Mouse (Mus musculus) lung, embryonic 15.5 days (tissue): Measurements from ENCODE around the gene Jup. TPM values are rescaled to one million over a fixed set of nuclear protein-coding genes. Genes with fewer than 3 reads are reported as not detected.

Experiments
- ATAC-seq: fragments of 200-750 bp; cut with Nextera tagmentation; 2 replicates; pipeline ENCODE4 v1.8.0; 2017; ENCODE audit warnings: moderate number of reproducible peaks, borderline replicate concordance; ENCODE audit not compliant: low FRiP score, low TSS enrichment; ENCODE audit errors: extremely low read depth
- H3K27ac ChIP-seq: fragments of 300-500 bp; sonication (generic); 2 replicates; pipeline ENCODE4 v1.5.1; 2015; ENCODE audit warnings: moderate library complexity, mild to moderate bottlenecking, inconsistent platforms
- H3K27me3 ChIP-seq: fragments of 300-500 bp; sonication (generic); 2 replicates; pipeline ENCODE4 v1.6.1; 2015; ENCODE audit warnings: inconsistent platforms
- H3K36me3 ChIP-seq: fragments of 300-500 bp; sonication (generic); 2 replicates; pipeline ENCODE4 v1.6.1; 2015; ENCODE audit warnings: inconsistent platforms
- H3K4me1 ChIP-seq: fragments of 300-500 bp; sonication (generic); 2 replicates; pipeline ENCODE4 v1.6.1; 2015; ENCODE audit warnings: inconsistent platforms
- H3K4me2 ChIP-seq: fragments of 300-500 bp; sonication (generic); 2 replicates; pipeline ENCODE4 v1.6.1; 2015; ENCODE audit warnings: inconsistent platforms, mild to moderate bottlenecking, moderate library complexity
- H3K4me3 ChIP-seq: fragments of 300-500 bp; sonication (generic); 2 replicates; pipeline ENCODE4 v1.5.1; 2015; ENCODE audit warnings: mild to moderate bottlenecking, inconsistent platforms
- H3K9ac ChIP-seq: fragments of 300-500 bp; sonication (generic); 2 replicates; pipeline ENCODE4 v1.6.1; 2015; ENCODE audit warnings: inconsistent platforms
- H3K9me3 ChIP-seq: fragments of 300-500 bp; sonication (generic); 2 replicates; pipeline ENCODE4 v1.6.1; 2016; ENCODE audit warnings: inconsistent platforms
- WGBS: fragments of 180-500 bp; shearing (Covaris S2); methylation state at CpG from one replicate; pipeline ENCODE4 v1.1.7; 2015; 5-methylcytosine and 5-hydroxymethylcytosine counted together
- polyA plus RNA-seq: library from polyadenylated mRNA; unstranded; fragments of >200 nt; fragmentation: Nextera tagmentation; extraction: Ambion mirVana; gene quantifications from 2 replicates; pipeline ENCODE4 v1.2.1, GENCODE M21; 2015

Jup gene
- polyA plus RNA-seq, 1 experiment from 2014 or later = 136 TPM

GRCm38 (mm10) chr11:100387111-100387510 lies 10.5 kb downstream of the Jup start:
- 81% methylated on average over 6 of the region's 6 CpGs for WGBS
- Histone ChIP-seq H3K4me3 (no peak overlapping the region), H3K9me3 (no peaks in the 10 kb centered on the region), H3K4me2 (peak overlapping the region; percentile 35; the same call in 1 of the 2 replicates), H3K27me3 (no peaks in the 10 kb centered on the region), H3K36me3 (peaks cover 34% of the 10 kb centered on the region), H3K27ac (peak overlapping the region; percentile 88), H3K9ac (no peak overlapping the region), H3K4me1 (peaks cover 62% of the 10 kb centered on the region)
- ATAC-seq = no peak

DNA sequence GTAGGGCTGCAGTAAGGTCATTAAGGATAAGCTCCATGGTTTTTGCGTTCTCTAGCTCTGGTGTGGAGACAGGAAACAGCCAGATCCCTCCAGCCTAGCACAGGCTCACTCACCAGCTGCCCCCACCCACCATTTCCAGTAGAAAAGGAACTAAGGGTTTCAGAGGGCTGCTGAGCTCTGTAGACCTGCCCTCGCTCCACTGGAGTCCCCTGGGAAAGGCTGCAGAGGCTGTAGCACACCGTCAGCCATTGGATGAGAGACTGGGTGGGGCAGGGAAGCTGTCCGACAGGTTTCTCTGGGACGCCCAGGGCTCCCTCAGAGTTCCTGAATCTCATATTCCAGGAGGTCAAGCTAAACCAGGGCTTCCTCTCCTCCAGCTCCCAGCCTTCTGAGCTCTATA lies 11.0 kb downstream of the Jup start:
- Histone ChIP-seq H3K9ac (no peak overlapping the region; the same call in 1 of the 2 replicates), H3K27me3 (no peaks in the 10 kb centered on the region), H3K4me2 (peak overlapping the region; percentile 35; the same call in 1 of the 2 replicates), H3K36me3 (peaks cover 39% of the 10 kb centered on the region), H3K4me1 (peaks cover 57% of the 10 kb centered on the region), H3K4me3 (no peak overlapping the region), H3K9me3 (no peaks in the 10 kb centered on the region), H3K27ac (peak overlapping the region; percentile 88)
- WGBS = 51% methylated on average over 5 of the region's 5 CpGs
- peak; percentile 53; the same call in 1 of the 2 replicates for ATAC-seq

GRCm38 (mm10) chr11:100385016-100385415 lies 12.5 kb downstream of the Jup start:
- peaks cover 51% of the 10 kb centered on the region for H3K36me3 ChIP-seq
- H3K4me3 ChIP-seq = no peak overlapping the region
- H3K9me3 ChIP-seq = no peaks in the 10 kb centered on the region

DNA sequence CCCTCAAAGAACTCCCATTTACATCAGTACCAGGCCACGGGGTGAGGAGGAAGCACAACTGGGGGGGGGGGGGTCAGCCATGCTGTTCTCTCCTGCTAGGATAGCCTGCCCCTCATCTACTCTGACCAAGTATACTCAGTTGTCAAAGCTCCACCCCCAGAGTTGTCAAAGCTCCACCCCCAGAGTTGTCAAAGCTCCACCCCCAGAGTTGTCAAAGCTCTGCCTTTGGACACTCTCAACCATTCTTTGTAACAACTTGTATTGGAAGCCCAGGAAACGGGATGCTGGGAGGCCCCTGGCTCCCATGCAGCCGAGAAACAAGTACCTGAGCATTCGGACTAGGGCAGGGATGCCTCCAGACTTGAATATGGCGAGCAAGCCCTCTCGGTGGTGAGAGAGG lies 14.9 kb downstream of the Jup start:
- Histone ChIP-seq H3K27me3 (no peaks in the 10 kb centered on the region), H3K4me1 (peaks cover 18% of the 10 kb centered on the region), H3K4me3 (no peak overlapping the region), H3K9ac (no peak overlapping the region), H3K27ac (no peak overlapping the region), H3K36me3 (peaks cover 71% of the 10 kb centered on the region), H3K9me3 (no peaks in the 10 kb centered on the region), H3K4me2 (no peak overlapping the region)
- 76% methylated on average over 6 of the region's 6 CpGs for WGBS
- no peak for ATAC-seq

More at GRCm38 (mm10) chr11:100385016-100385415, 12.5 kb downstream of the Jup start:
- Histone ChIP-seq H3K27ac (no peak overlapping the region), H3K4me2 (no peak overlapping the region), H3K4me1 (peaks cover 41% of the 10 kb centered on the region), H3K27me3 (no peaks in the 10 kb centered on the region), H3K9ac (no peak overlapping the region)
- WGBS = 87% methylated on average over 3 of the region's 3 CpGs
- ATAC-seq = no peak

GRCm38 (mm10) chr11:100379311-100379710 lies 18.3 kb downstream of the Jup start:
- Histone ChIP-seq H3K4me1 (no peaks in the 10 kb centered on the region), H3K4me2 (no peak overlapping the region), H3K9ac (no peak overlapping the region), H3K36me3 (peaks cover 81% of the 10 kb centered on the region), H3K27me3 (no peaks in the 10 kb centered on the region), H3K9me3 (no peaks in the 10 kb centered on the region), H3K27ac (no peak overlapping the region), H3K4me3 (no peak overlapping the region)
- 82% methylated on average over 4 of the region's 4 CpGs for WGBS
- ATAC-seq = no peak

GRCm38 (mm10) chr11:100378446-100378845 lies 19.1 kb downstream of the Jup start:
- Histone ChIP-seq H3K4me3 (no peak overlapping the region), H3K27ac (no peak overlapping the region), H3K9me3 (no peaks in the 10 kb centered on the region), H3K27me3 (no peaks in the 10 kb centered on the region), H3K9ac (no peak overlapping the region), H3K4me1 (no peaks in the 10 kb centered on the region), H3K4me2 (no peak overlapping the region), H3K36me3 (peaks cover 81% of the 10 kb centered on the region)
- 91% methylated on average over 5 of the region's 5 CpGs for WGBS
- ATAC-seq = no peak

- Histone ChIP-seq H3K36me3 (peaks cover 81% of the 10 kb centered on the region), H3K4me2 (no peak overlapping the region), H3K27me3 (no peaks in the 10 kb centered on the region), H3K4me1 (no peaks in the 10 kb centered on the region), H3K4me3 (no peak overlapping the region), H3K9ac (no peak overlapping the region), H3K9me3 (no peaks in the 10 kb centered on the region), H3K27ac (no peak overlapping the region)
- WGBS = 95% methylated on average over 14 of the region's 14 CpGs
- no peak for ATAC-seq
Observed at GRCm38 (mm10) chr11:100377989-100378388, 19.6 kb downstream of the Jup start.

DNA sequence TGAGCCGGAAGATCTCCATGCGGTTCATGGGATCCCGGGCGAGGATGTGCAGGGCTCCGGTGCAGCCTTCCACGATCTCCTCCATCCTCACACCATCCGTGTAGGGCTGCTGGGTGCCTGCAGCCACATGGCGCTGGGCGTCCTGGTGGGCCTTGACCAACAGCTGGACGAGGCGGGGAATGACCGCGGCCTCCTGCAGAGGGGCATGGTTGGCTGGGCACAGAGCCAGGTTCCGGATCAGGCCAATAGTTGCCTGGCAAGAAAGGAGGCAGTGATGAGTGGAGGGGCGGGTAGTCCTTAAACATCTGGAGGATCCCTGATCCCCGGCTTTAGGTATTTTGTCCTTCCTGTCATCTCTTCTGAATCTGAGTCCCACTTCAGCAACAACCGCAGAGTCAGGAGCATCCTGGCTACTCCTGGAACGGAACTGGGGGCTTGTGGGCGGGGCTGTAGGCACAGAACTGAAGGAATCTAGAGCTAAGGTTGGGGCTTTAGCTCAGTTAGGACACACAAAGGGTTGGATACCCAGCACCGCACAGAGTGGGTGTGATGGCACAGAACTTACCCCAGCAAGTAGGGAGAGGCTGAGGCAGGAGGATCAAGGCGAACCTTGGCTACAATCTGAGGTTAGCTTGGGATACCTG lies 20.7 kb downstream of the Jup start:
- Histone ChIP-seq H3K4me2 (no peak overlapping the region), H3K9me3 (no peaks in the 10 kb centered on the region), H3K36me3 (peaks cover 79% of the 10 kb centered on the region), H3K4me3 (no peak overlapping the region), H3K4me1 (no peaks in the 10 kb centered on the region), H3K27me3 (no peaks in the 10 kb centered on the region), H3K9ac (no peak overlapping the region), H3K27ac (no peak overlapping the region)
- ATAC-seq = no peak
- WGBS = 87% methylated on average over 21 of the region's 21 CpGs

DNA sequence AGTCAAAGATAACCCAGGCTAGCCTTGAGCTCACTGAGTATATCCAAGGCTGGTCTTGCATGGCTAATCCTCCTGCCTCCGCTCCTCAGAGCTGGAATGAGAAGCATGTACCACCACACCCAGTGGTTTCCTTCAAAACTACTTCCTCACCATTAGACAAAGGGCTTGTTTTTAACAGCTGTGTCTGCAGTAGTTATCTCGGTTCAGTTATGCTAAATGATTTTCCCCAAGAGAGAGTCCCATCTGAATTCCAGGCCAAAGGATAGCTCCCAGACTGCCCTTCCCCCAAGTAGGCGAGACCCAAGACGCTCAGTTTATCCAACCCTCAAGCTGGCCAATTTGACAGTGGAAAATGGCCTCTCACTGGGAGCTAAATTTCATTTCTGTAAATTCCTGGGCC lies 21.6 kb downstream of the Jup start:
- no peak overlapping the region for H3K4me2 ChIP-seq

DNA sequence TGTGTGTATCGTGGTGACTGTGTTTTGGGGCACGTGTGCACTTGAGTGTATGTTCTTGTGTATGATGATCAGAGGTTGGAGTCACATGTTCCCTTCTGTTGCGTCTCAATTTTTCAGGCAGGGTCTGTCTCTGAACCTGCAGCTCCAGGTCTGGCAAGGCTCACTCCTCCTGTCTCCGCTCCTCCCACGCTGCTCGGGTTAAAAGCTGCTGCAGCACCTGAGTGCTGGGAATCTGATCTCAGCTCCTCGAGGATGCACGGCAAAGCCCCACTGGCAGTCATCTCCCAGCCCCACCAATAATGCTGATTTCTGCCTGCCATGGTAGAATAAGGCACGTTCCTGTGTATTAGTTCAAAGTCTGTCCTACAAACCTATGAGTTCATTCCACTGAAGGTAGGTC lies 22.4 kb downstream of the Jup start:
- Histone ChIP-seq H3K4me1 (no peaks in the 10 kb centered on the region), H3K4me3 (no peak overlapping the region), H3K27me3 (no peaks in the 10 kb centered on the region), H3K9me3 (no peaks in the 10 kb centered on the region), H3K36me3 (peaks cover 76% of the 10 kb centered on the region), H3K27ac (no peak overlapping the region), H3K4me2 (no peak overlapping the region), H3K9ac (no peak overlapping the region)
- whole genome bisulfite sequencing = 90% methylated on average over 9 of the region's 9 CpGs
- no peak for ATAC-seq

More for the DNA sequence above, 21.6 kb downstream of the Jup start:
- Histone ChIP-seq H3K4me3 (no peak overlapping the region), H3K27me3 (no peaks in the 10 kb centered on the region), H3K27ac (no peak overlapping the region), H3K36me3 (peaks cover 80% of the 10 kb centered on the region), H3K9ac (no peak overlapping the region), H3K9me3 (no peaks in the 10 kb centered on the region), H3K4me1 (no peaks in the 10 kb centered on the region)
- ATAC-seq = no peak
- WGBS = 68% methylated on average over 4 of the region's 4 CpGs

GRCm38 (mm10) chr11:100371981-100372558 lies 25.5 kb downstream of the Jup start:
- H3K27ac ChIP-seq = no peak overlapping the region
- H3K4me1 ChIP-seq = no peaks in the 10 kb centered on the region
- no peaks in the 10 kb centered on the region for H3K9me3 ChIP-seq
- H3K27me3 ChIP-seq = no peaks in the 10 kb centered on the region
- H3K4me2 ChIP-seq = no peak overlapping the region
- ATAC-seq = no peak
- H3K4me3 ChIP-seq = no peak overlapping the region
- 75% methylated on average over 7 of the region's 8 CpGs for WGBS
- no peak overlapping the region for H3K9ac ChIP-seq
- H3K36me3 ChIP-seq = peaks cover 50% of the 10 kb centered on the region

DNA sequence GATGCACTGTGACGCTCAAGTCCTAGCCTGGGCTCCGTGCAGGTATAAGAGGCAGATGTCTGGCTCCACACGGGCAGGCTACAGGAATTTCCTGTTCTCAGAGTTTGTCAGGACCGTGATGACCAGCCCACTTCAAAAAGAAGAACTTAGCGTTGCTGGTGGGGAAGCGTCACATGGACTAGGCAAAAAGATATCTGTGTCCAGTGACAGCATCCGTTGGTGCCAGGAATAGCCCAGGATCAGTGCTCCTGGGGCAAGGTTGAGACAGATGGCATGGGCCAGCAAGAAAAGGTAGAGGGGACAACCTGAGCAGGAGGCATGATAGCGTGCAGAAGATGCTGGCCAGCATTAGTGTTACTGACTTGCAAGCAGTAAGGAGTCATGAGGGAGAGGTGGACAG lies 27.7 kb downstream of the Jup start:
- no peak overlapping the region for H3K4me2 ChIP-seq
- H3K4me3 ChIP-seq = no peak overlapping the region
- peaks cover 33% of the 10 kb centered on the region for H3K36me3 ChIP-seq
- 56% methylated on average over 8 of the region's 8 CpGs for WGBS
- ATAC-seq = no peak
- no peaks in the 10 kb centered on the region for H3K4me1 ChIP-seq
- H3K9ac ChIP-seq = no peak overlapping the region
- H3K9me3 ChIP-seq = no peaks in the 10 kb centered on the region
- H3K27me3 ChIP-seq = no peaks in the 10 kb centered on the region
- no peak overlapping the region for H3K27ac ChIP-seq
